Mouse (Mus musculus): ENCODE results near the gene Olfr54. TPM values are rescaled to one million over a fixed set of nuclear protein-coding genes. Genes with fewer than 3 reads are reported as not detected.

Olfr54 gene
- total RNA-seq, 2 experiments from 2014 or later = not detected

DNA sequence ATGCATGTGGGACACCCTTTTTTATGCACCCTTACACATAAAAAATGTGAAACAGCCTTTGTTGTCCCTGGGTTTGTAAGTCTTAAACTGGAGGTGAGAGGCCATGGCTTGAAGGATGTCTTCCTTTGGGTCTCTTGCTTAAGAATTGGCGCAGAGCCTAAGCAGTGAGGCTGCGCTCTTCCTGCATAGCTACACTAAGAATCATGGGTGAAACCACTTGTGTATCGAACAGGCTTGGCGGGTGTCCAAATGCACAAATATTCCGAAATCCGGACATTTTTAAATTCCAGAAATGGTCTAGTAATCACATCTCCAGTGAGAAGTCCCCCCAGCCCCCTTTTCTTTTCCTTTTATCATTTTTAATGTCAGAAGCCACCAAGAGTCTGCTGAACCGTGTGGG is 49.2 kb downstream of the Olfr54 start:
- no peak for DNase-seq (ENCODE audit: low spot score)
- intact Hi-C loops (cut with DNase I) = no loop called here

DNA sequence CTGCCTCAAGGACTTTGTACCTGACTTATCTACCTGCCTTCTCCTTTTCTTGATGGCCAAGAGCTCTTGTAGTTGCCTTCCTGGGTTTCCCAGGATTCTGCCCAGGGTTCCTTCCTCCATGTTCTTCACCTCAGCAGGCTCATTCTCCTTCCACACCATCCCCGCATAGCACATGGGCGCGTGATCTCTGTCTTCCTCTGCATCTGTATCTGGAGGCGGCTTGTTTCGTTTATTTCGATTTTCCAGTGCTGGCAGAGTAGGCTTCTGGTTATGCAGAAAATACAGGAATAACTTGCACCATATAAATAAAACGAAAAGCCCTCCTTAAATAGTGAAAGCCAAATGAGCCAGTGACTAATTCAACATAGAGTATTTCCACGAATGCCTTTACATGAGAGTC is 49.8 kb downstream of the Olfr54 start:
- intact Hi-C loops (cut with DNase I) = no loop called here
- DNase-seq (ENCODE audit: low spot score) = no peak

Other genes starting within 250 kb of the Olfr54 start
- gene Zfp354c, start 186.5 kb upstream of the Olfr54 start, total RNA-seq (2021) = 1 to 10 TPM; 3.4 to 4.6 TPM
- gene Zfp879, start 172.7 kb upstream of the Olfr54 start, total RNA-seq (2021) = 1 to 10 TPM; 1.1 to 1.3 TPM
- gene Grm6, start 163.6 kb upstream of the Olfr54 start, total RNA-seq (2021) = not detected
- gene Zfp454, start 126.6 kb upstream of the Olfr54 start, total RNA-seq (2021) = 1 to 10 TPM in 1 of 2 experiments, under 1 TPM in 1; 0.86 to 1.1 TPM
- 1 to 10 TPM; 3.3 to 3.7 TPM for gene Zfp2, start 98.1 kb upstream of the Olfr54 start, total RNA-seq (2021)
- gene Zfp354b, start 82.6 kb upstream of the Olfr54 start, total RNA-seq (2021) = 1 to 10 TPM; 1.4 to 2.2 TPM
- not detected for gene 4933414I15Rik, start 70.5 kb upstream of the Olfr54 start, total RNA-seq (2021)
- gene Prop1, start 60.5 kb upstream of the Olfr54 start, total RNA-seq (2021) = not detected
- gene Olfr1378, start 47.7 kb upstream of the Olfr54 start, total RNA-seq (2021) = not detected
- gene Olfr1377, start 32.3 kb upstream of the Olfr54 start, total RNA-seq (2021) = not detected
- not detected for gene Olfr51, start 10.6 kb upstream of the Olfr54 start, total RNA-seq (2021)
- not detected for gene Olfr1375, start 33.9 kb downstream of the Olfr54 start, total RNA-seq (2021)
- 1 to 10 TPM; 1.6 TPM for gene Zfp354a, start 45.0 kb downstream of the Olfr54 start, total RNA-seq (2021)
- not detected for gene Gm12569, start 206.2 kb downstream of the Olfr54 start, total RNA-seq (2021)
- gene Clk4, start 247.5 kb downstream of the Olfr54 start, total RNA-seq (2021) = 10 to 100 TPM; 40.4 to 43.4 TPM
- under 1 TPM in 1 of 2 experiments, not detected in 1; 0.42 TPM for gene BC049762, start 248.8 kb downstream of the Olfr54 start, total RNA-seq (2021)

Measured in heart, postnatal 25 days (tissue).